ENCODE assay signal across 9 mouse cellular contexts in the genomic region with DNA sequence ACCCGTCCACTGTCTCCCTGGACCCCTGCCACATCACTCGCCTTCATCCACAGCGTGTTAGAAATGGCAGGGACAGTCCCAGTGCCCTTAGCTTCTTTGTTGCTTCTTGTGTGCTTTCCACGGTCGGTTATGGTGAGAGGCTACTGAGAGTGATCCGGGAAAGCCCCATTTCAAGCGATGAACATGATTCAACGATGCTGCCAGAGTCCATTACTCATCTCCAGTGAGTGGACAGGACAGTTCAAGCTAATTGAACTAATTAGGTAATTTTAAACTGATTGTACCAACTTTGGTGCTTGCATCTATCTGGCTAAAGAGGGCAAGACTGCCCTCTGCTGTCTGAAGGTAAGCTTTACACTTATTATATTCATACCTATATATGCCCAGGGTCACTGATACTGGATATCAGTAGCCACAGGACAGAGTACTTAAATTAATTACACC. TPM values are rescaled to one million over a fixed set of nuclear protein-coding genes. Genes with fewer than 3 reads are reported as not detected.
DNase-seq lines count a peak whose midpoint lies in the region; ATAC-seq and TF ChIP-seq lines count a peak whose summit lies in the region.
"Had no signal": no experiment of that assay in that cellular context is flagged by ENCODE, and none has a peak within 500 bp of the region (broad histone marks: within the 10 kb centered on the region; RNA-seq: fewer than 3 reads in every experiment).

No protein-coding gene starts in this region.

- ATAC-seq in activated CD4-positive, CD25-positive, alpha-beta regulatory T cell, adult 4 months: no peak

- H3K4me1 ChIP-seq in cortical plate, adult 2 months (ENCODE audit: control insufficient read depth, insufficient read depth, low read length): no peaks in the 10 kb centered on the region
- H3K4me1 ChIP-seq: lung, embryonic 15.5 days had no signal

- DNase-seq in left cerebral cortex, adult 2 months (ENCODE audit: extremely low spot score in 1 of 2, low spot score in 2 of 2): no peak
- DNase-seq in left cerebral cortex, adult 8-10 months (ENCODE audit: low spot score in 2 of 2): no peak
- DNase-seq in MEL-GATA-1-ER (ENCODE audit: extremely low read depth, low read depth): peak; percentile 28
- DNase-seq in hindlimb bud, embryonic 11.5 days (ENCODE audit: extremely low spot score, low read depth, low spot score): peak; percentile 20
- DNase-seq in neural tube, embryonic 10.5 days (ENCODE audit: extremely low spot score, low spot score): peak; percentile 37

- no peak for TF ChIP-seq POLR2A in cortical plate, adult 2 months (IDR thresholded peaks at IDR 0.05; ENCODE audit: extremely low read depth, insufficient read depth, low read length)

- TF ChIP-seq CTCF in left cerebral cortex, adult 2 months (IDR thresholded peaks at IDR 0.05): peak; percentile 82
- TF ChIP-seq CTCF in cortical plate, adult 2 months (IDR thresholded peaks at IDR 0.05; ENCODE audit: extremely low read depth, insufficient read depth, low read length): peak; percentile 48; the same call in 1 of the 2 replicates

- intact Hi-C loops in left cerebral cortex, adult 2 months (cut with DNase I): loop anchor here (1.0 to 10.0 kb wide), 3 partner anchors 342 to 885 kb away; no protein-coding TSS in a partner anchor

- H3K4me3 ChIP-seq in left cerebral cortex, adult 2 months: no peak overlapping the region
- H3K4me3 ChIP-seq in cortical plate, adult 2 months (ENCODE audit: insufficient read depth, low read length): no peak overlapping the region
- H3K4me3 ChIP-seq: erythroblast, embryonic 14.5 days; lung, embryonic 15.5 days had no signal

- H3K27ac ChIP-seq in left cerebral cortex, adult 2 months: no peak overlapping the region
- no peak overlapping the region for H3K27ac ChIP-seq in cortical plate, adult 2 months (ENCODE audit: insufficient read depth, low read length)
- H3K27ac ChIP-seq: lung, embryonic 15.5 days had no signal

RNA-seq across cellular contexts. Expression of a gene that starts 19.4 kb away (rescaled TPM):
- 10 to 100 TPM; 31.9 to 39.7 TPM for total RNA-seq in left cerebral cortex, adult 2 months (2021)
- total RNA-seq in left cerebral cortex, adult 8-10 months (2022): 10 to 100 TPM; 24.1 to 29.9 (median 27.8) TPM
- 31.7 and 31.8 TPM in 2 replicates for polyA plus RNA-seq in cortical plate, adult 2 months (2012; rRNA removed)
- polyA plus RNA-seq in activated CD4-positive, CD25-positive, alpha-beta regulatory T cell, adult 4 months (2017; shearing (Covaris generic)): 10 to 100 TPM; 73.0 to 81.2 TPM

Comparison
In these comparisons a context has a peak if more than half of its experiments do, and no peak if none do; other contexts are left out.
1. DNase-seq: peak in MEL-GATA-1-ER (single experiment), hindlimb bud, embryonic 11.5 days (single experiment) and neural tube, embryonic 10.5 days (single experiment); none in left cerebral cortex, adult 2 months (0 of 2) and left cerebral cortex, adult 8-10 months (0 of 2).